Mouse (Mus musculus): ENCODE measurements around the gene Acyp1. TPM values are rescaled to one million over a fixed set of nuclear protein-coding genes. Genes with fewer than 3 reads are reported as not detected.

Gene Acyp1
- polyA plus RNA-seq, 2 experiments from 2014 or later: 47.4 to 52.5 TPM

DNA sequence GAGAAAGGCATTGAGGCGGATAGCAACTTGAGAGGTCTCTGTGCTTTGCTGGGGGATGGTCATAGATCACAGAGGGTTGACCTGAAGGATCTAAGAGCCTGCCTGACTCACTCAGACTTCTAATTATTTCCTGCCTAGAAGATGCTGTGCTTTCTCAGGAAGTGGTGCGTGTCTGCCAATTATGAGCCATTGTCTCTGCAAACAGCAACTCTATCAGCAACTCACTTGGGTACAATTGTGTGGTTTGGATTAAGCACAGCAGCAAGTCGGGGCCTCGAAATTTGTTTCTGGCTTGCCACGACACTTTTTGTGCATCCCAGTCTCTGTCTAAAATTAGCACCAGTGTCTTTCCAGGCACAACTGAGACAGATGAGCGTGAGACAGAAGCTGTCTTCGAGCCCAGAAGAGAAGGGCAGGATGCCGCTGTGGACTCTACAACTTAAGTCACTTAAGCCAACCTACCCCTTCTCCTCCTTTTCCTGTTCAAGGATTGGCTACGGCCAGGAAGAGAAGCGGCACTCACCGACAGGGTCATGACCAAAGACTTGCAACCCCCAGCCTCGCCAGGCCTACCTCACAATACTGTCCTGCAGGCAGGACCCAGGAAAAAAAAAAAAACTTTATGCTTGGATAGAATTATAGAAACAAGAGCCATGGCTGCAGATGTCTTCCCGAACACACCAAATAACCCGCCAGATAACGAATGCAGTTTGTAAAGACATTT lies 60.2 kb downstream of the Acyp1 start:
- no peak for ATAC-seq

GRCm38 (mm10) chr12:85227227-85227626 lies 61.0 kb downstream of the Acyp1 start:
- ATAC-seq: no peak

Other genes with a start within 250 kb of the Acyp1 start
- 1 to 10 TPM; 1.4 to 2.7 TPM for gene Prox2, start 177.7 kb downstream of the Acyp1 start, polyA plus RNA-seq (2017; shearing (Covaris generic))
- gene Dlst, start 177.6 kb downstream of the Acyp1 start, polyA plus RNA-seq (2017; shearing (Covaris generic)): 10 to 100 TPM; 59.2 to 69.7 TPM
- under 1 TPM; 0.73 to 0.83 TPM for gene Rps6kl1, start 137.2 kb downstream of the Acyp1 start, polyA plus RNA-seq (2017; shearing (Covaris generic))
- not detected for gene Pgf, start 110.6 kb downstream of the Acyp1 start, polyA plus RNA-seq (2017; shearing (Covaris generic))
- gene Eif2b2, start 69.0 kb downstream of the Acyp1 start, polyA plus RNA-seq (2017; shearing (Covaris generic)): 10 to 100 TPM; 53.5 to 76.2 TPM
- 10 to 100 TPM in 1 of 2 experiments, 1 to 10 TPM in 1; 10.0 to 10.4 TPM for gene Mlh3, start 17.8 kb downstream of the Acyp1 start, polyA plus RNA-seq (2017; shearing (Covaris generic))
- gene Zc2hc1c, start 153 bp upstream of the Acyp1 start, polyA plus RNA-seq (2017; shearing (Covaris generic)): under 1 TPM; 0.21 to 0.27 TPM
- gene Nek9, start 50.9 kb upstream of the Acyp1 start, polyA plus RNA-seq (2017; shearing (Covaris generic)): 10 to 100 TPM; 12.2 to 12.4 TPM
- gene Tmed10, start 86.4 kb upstream of the Acyp1 start, polyA plus RNA-seq (2017; shearing (Covaris generic)): 100 to 1,000 TPM; 186 to 204 TPM
- gene Fos, start 185.5 kb upstream of the Acyp1 start, polyA plus RNA-seq (2017; shearing (Covaris generic)): 1 to 10 TPM; 6.7 to 9.6 TPM